Mouse (Mus musculus) kidney, embryonic 15.5 days (tissue): ENCODE results near the gene Nf1. TPM values are rescaled to one million over a fixed set of nuclear protein-coding genes. Genes with fewer than 3 reads are reported as not detected.

ENCODE experiments used
- ATAC-seq: fragments of 200-750 bp; cut with Nextera tagmentation; replicated peaks from 2 replicates; pipeline ENCODE4 v1.8.0; 2017; ENCODE audit warnings: moderate TSS enrichment; ENCODE audit not compliant: low FRiP score
- H3K27ac ChIP-seq: fragments of 300-500 bp; sonication (generic); 2 replicates; pipeline ENCODE4 v1.5.1; 2015; ENCODE audit warnings: mild to moderate bottlenecking, inconsistent platforms
- H3K27me3 ChIP-seq: fragments of 300-500 bp; sonication (generic); 2 replicates; pipeline ENCODE4 v1.6.1; 2015; ENCODE audit warnings: inconsistent platforms
- H3K36me3 ChIP-seq: fragments of 300-500 bp; sonication (generic); 2 replicates; pipeline ENCODE4 v1.6.1; 2015; ENCODE audit warnings: inconsistent platforms
- H3K4me1 ChIP-seq: fragments of 300-500 bp; sonication (generic); 2 replicates; pipeline ENCODE4 v1.6.1; 2015; ENCODE audit warnings: inconsistent platforms
- H3K4me2 ChIP-seq: fragments of 300-500 bp; sonication (generic); 2 replicates; pipeline ENCODE4 v1.6.1; 2015; ENCODE audit warnings: moderate library complexity, mild to moderate bottlenecking, inconsistent platforms
- H3K4me3 ChIP-seq: fragments of 300-500 bp; sonication (generic); replicated peaks from 2 replicates; pipeline ENCODE4 v1.5.1; 2015; ENCODE audit warnings: mild to moderate bottlenecking, inconsistent platforms
- H3K9ac ChIP-seq: fragments of 300-500 bp; sonication (generic); 2 replicates; pipeline ENCODE4 v1.6.1; 2015; ENCODE audit warnings: mild to moderate bottlenecking, inconsistent platforms
- H3K9me3 ChIP-seq: fragments of 300-500 bp; sonication (generic); replicated peaks from 2 replicates; pipeline ENCODE4 v1.6.1; 2016; ENCODE audit warnings: inconsistent platforms
- WGBS: fragments of 180-500 bp; shearing (Covaris S2); methylation state at CpG from one replicate; pipeline ENCODE4 v1.1.7; 2015; ENCODE audit warnings: mixed read lengths; 5-methylcytosine and 5-hydroxymethylcytosine counted together
- polyA plus RNA-seq: library from polyadenylated mRNA; unstranded; fragments of >200 nt; fragmentation: Nextera tagmentation; extraction: Ambion mirVana; gene quantifications from 2 replicates; pipeline ENCODE4 v1.2.1, GENCODE M21; 2015

Nf1 gene
- polyA plus RNA-seq, 1 experiment from 2014 or later: 9.0 TPM

GRCm38 (mm10) chr11:79483392-79483791, 143.9 kb downstream of the Nf1 start:
- Histone ChIP-seq H3K9ac (no peak overlapping the region), H3K27me3 (no peaks in the 10 kb centered on the region), H3K4me1 (no peaks in the 10 kb centered on the region), H3K27ac (no peak overlapping the region), H3K36me3 (peaks cover 29% of the 10 kb centered on the region), H3K9me3 (no peaks in the 10 kb centered on the region), H3K4me3 (no peak overlapping the region), H3K4me2 (no peak overlapping the region)
- no peak for ATAC-seq
- WGBS: 95% methylated on average over 6 of the region's 6 CpGs

- no peak overlapping the region for H3K27ac ChIP-seq
- WGBS: 69% methylated on average over 7 of the region's 7 CpGs
- no peak overlapping the region for H3K4me3 ChIP-seq
- H3K27me3 ChIP-seq: no peaks in the 10 kb centered on the region
- no peak overlapping the region for H3K4me2 ChIP-seq
- no peaks in the 10 kb centered on the region for H3K4me1 ChIP-seq
- no peaks in the 10 kb centered on the region for H3K9me3 ChIP-seq
- H3K9ac ChIP-seq: no peak overlapping the region
- H3K36me3 ChIP-seq: peaks cover 25% of the 10 kb centered on the region
- ATAC-seq: no peak
Measured at GRCm38 (mm10) chr11:79483876-79484528, 144.5 kb downstream of the Nf1 start.

GRCm38 (mm10) chr11:79484721-79485120, 145.2 kb downstream of the Nf1 start:
- ATAC-seq: no peak
- Histone ChIP-seq H3K27me3 (no peaks in the 10 kb centered on the region), H3K4me2 (no peak overlapping the region), H3K27ac (no peak overlapping the region), H3K4me1 (no peaks in the 10 kb centered on the region), H3K9ac (no peak overlapping the region), H3K4me3 (no peak overlapping the region), H3K9me3 (no peaks in the 10 kb centered on the region), H3K36me3 (peaks cover 20% of the 10 kb centered on the region)

- Histone ChIP-seq H3K4me3 (no peak overlapping the region), H3K27me3 (no peaks in the 10 kb centered on the region), H3K9me3 (no peaks in the 10 kb centered on the region), H3K4me2 (no peak overlapping the region), H3K36me3 (peaks cover 16% of the 10 kb centered on the region), H3K9ac (no peak overlapping the region), H3K27ac (no peak overlapping the region), H3K4me1 (no peaks in the 10 kb centered on the region)
- WGBS: 79% methylated on average over 10 of the region's 10 CpGs
- ATAC-seq: no peak
Measured at GRCm38 (mm10) chr11:79494976-79495800, 155.7 kb downstream of the Nf1 start.

- no peaks in the 10 kb centered on the region for H3K36me3 ChIP-seq
- no peaks in the 10 kb centered on the region for H3K4me1 ChIP-seq
- H3K9ac ChIP-seq: no peak overlapping the region
- 64% methylated on average over 2 of the region's 2 CpGs for WGBS
- ATAC-seq: no peak
- H3K4me2 ChIP-seq: no peak overlapping the region
- H3K4me3 ChIP-seq: no peak overlapping the region
- no peaks in the 10 kb centered on the region for H3K9me3 ChIP-seq
- H3K27me3 ChIP-seq: no peaks in the 10 kb centered on the region
- H3K27ac ChIP-seq: no peak overlapping the region
Measured at GRCm38 (mm10) chr11:79502917-79503316, 163.4 kb downstream of the Nf1 start.

GRCm38 (mm10) chr11:79503845-79504244, 164.4 kb downstream of the Nf1 start, which contains the start of gene Omg:
TSS of gene Omg (minus strand) at chr11:79504084.
- WGBS: 46% methylated on average over 8 of the region's 8 CpGs
- H3K9ac ChIP-seq: no peak within 1 kb of the TSS
- no peak for ATAC-seq

GRCm38 (mm10) chr11:79504506-79504905, 165.0 kb downstream of the Nf1 start:
- WGBS: 88% methylated on average over 7 of the region's 7 CpGs
- no peak overlapping the region for H3K4me3 ChIP-seq
- H3K9ac ChIP-seq: no peak overlapping the region
- H3K4me1 ChIP-seq: no peaks in the 10 kb centered on the region
- no peaks in the 10 kb centered on the region for H3K9me3 ChIP-seq
- no peak overlapping the region for H3K27ac ChIP-seq
- H3K27me3 ChIP-seq: no peaks in the 10 kb centered on the region
- no peak for ATAC-seq
- no peaks in the 10 kb centered on the region for H3K36me3 ChIP-seq
- no peak overlapping the region for H3K4me2 ChIP-seq

More at GRCm38 (mm10) chr11:79503845-79504244, 164.4 kb downstream of the Nf1 start, which contains the start of gene Omg:
- Histone ChIP-seq H3K4me3 (no peak within 1 kb of the TSS), H3K9me3 (no peaks in the 10 kb centered on the region), H3K4me1 (no peaks in the 10 kb centered on the region), H3K36me3 (no peaks in the 10 kb centered on the region), H3K4me2 (no peak within 1 kb of the TSS), H3K27me3 (no peaks in the 10 kb centered on the region), H3K27ac (no peak within 1 kb of the TSS)

GRCm38 (mm10) chr11:79511970-79512369, 172.5 kb downstream of the Nf1 start:
- Histone ChIP-seq H3K4me3 (no peak overlapping the region), H3K9me3 (no peaks in the 10 kb centered on the region), H3K27me3 (no peaks in the 10 kb centered on the region), H3K4me2 (no peak overlapping the region), H3K36me3 (no peaks in the 10 kb centered on the region), H3K27ac (no peak overlapping the region), H3K4me1 (no peaks in the 10 kb centered on the region), H3K9ac (no peak overlapping the region)
- WGBS: 88% methylated on average over 3 of the region's 3 CpGs
- no peak for ATAC-seq

- Histone ChIP-seq H3K4me1 (no peaks in the 10 kb centered on the region), H3K4me3 (no peak overlapping the region), H3K27ac (no peak overlapping the region), H3K4me2 (no peak overlapping the region), H3K36me3 (no peaks in the 10 kb centered on the region), H3K27me3 (no peaks in the 10 kb centered on the region), H3K9me3 (no peaks in the 10 kb centered on the region), H3K9ac (no peak overlapping the region)
- ATAC-seq: no peak
- WGBS: 60% methylated on average over 6 of the region's 6 CpGs
Measured at GRCm38 (mm10) chr11:79515331-79515730, 175.8 kb downstream of the Nf1 start.

- WGBS: 96% methylated on average over 2 of the region's 2 CpGs
- no peaks in the 10 kb centered on the region for H3K36me3 ChIP-seq
- H3K9me3 ChIP-seq: no peaks in the 10 kb centered on the region
- ATAC-seq: no peak
- no peak overlapping the region for H3K4me2 ChIP-seq
- no peak overlapping the region for H3K4me3 ChIP-seq
- no peak overlapping the region for H3K27ac ChIP-seq
- no peaks in the 10 kb centered on the region for H3K27me3 ChIP-seq
- no peaks in the 10 kb centered on the region for H3K4me1 ChIP-seq
- H3K9ac ChIP-seq: no peak overlapping the region
Measured at GRCm38 (mm10) chr11:79515798-79516197, 176.3 kb downstream of the Nf1 start.

GRCm38 (mm10) chr11:79519299-79519698, 179.8 kb downstream of the Nf1 start:
- Histone ChIP-seq H3K4me1 (peaks cover 9% of the 10 kb centered on the region), H3K9me3 (no peaks in the 10 kb centered on the region), H3K9ac (no peak overlapping the region), H3K4me2 (no peak overlapping the region), H3K27ac (no peak overlapping the region), H3K4me3 (no peak overlapping the region), H3K27me3 (no peaks in the 10 kb centered on the region), H3K36me3 (no peaks in the 10 kb centered on the region)
- WGBS: 86% methylated on average over 6 of the region's 6 CpGs
- no peak for ATAC-seq

GRCm38 (mm10) chr11:79519878-79520291, 180.4 kb downstream of the Nf1 start:
- H3K4me3 ChIP-seq: no peak overlapping the region
- H3K4me1 ChIP-seq: peaks cover 11% of the 10 kb centered on the region
- H3K27ac ChIP-seq: no peak overlapping the region
- no peak overlapping the region for H3K4me2 ChIP-seq
- WGBS: 73% methylated on average over 1 of the region's 1 CpGs
- no peaks in the 10 kb centered on the region for H3K36me3 ChIP-seq
- H3K9ac ChIP-seq: no peak overlapping the region
- no peaks in the 10 kb centered on the region for H3K9me3 ChIP-seq
- H3K27me3 ChIP-seq: no peaks in the 10 kb centered on the region
- no peak for ATAC-seq
